Mouse (Mus musculus) central nervous system, embryonic 11.5 days (tissue): ENCODE results near the gene Cd86. TPM values are rescaled to one million over a fixed set of nuclear protein-coding genes. Genes with fewer than 3 reads are reported as not detected.

Experiments used
- polyA plus RNA-seq: library from polyadenylated mRNA; depleted of rRNA; stranded (reverse); fragments of >200 nt; gene quantifications from 2 replicates; pipeline ENCODE4 v1.2.3, GENCODE M21; 2012; rRNA removed

Cd86 gene
- polyA plus RNA-seq: 1.3 and 1.4 TPM in 2 replicates

GRCm38 (mm10) chr16:36665782-36666181, at the start of gene Cd86:
TSS of gene Cd86 (minus strand) at chr16:36666081.

GRCm38 (mm10) chr16:36693818-36694413, 28.0 kb upstream of the Cd86 start, which contains the start of gene Ildr1:
TSS of gene Ildr1 (plus strand) at chr16:36693978.

GRCm38 (mm10) chr16:36561386-36562338, 104.2 kb downstream of the Cd86 start, which contains the start of gene Casr:
TSS of gene Casr (minus strand) at chr16:36562141.

Other genes starting within 250 kb of the Cd86 start
- gene Stfa3, start 210.7 kb downstream of the Cd86 start, polyA plus RNA-seq: 1.5 and 2.5 TPM in 2 replicates
- gene Casr, start 103.9 kb downstream of the Cd86 start, polyA plus RNA-seq: 0.04 and 0.10 TPM in 2 replicates
- 0.12 and 0.16 TPM in 2 replicates for gene Ildr1, start 27.9 kb upstream of the Cd86 start, polyA plus RNA-seq
- 4.3 and 9.4 TPM in 2 replicates for gene Slc15a2, start 118.9 kb upstream of the Cd86 start, polyA plus RNA-seq
- gene Iqcb1, start 162.3 kb upstream of the Cd86 start, polyA plus RNA-seq: 29.9 and 40.3 TPM in 2 replicates
- 0.78 and 0.83 TPM in 2 replicates for gene Eaf2, start 208.9 kb upstream of the Cd86 start, polyA plus RNA-seq
- gene Golgb1, start 209.1 kb upstream of the Cd86 start, polyA plus RNA-seq: 28.9 and 35.1 TPM in 2 replicates